Mouse (Mus musculus) megakaryocyte, embryonic 14.5 days (primary cell): ENCODE results near the gene Bricd5. TPM values are rescaled to one million over a fixed set of nuclear protein-coding genes. Genes with fewer than 3 reads are reported as not detected.

Source experiments
- H3K27me3 ChIP-seq: replicated peaks from 2 replicates; pipeline ENCODE3; 2012; ENCODE audit warnings: inconsistent platforms
- H3K36me3 ChIP-seq: replicated peaks from 2 replicates; pipeline ENCODE3; 2012; ENCODE audit warnings: low read length, inconsistent platforms, mixed read lengths
- H3K4me1 ChIP-seq: 2 replicates; pipeline ENCODE4 v1.6.1; 2012; ENCODE audit warnings: inconsistent platforms
- H3K4me3 ChIP-seq: replicated peaks from 2 replicates; pipeline ENCODE3; 2012; ENCODE audit warnings: moderate library complexity, mild to moderate bottlenecking, inconsistent platforms
- H3K9me3 ChIP-seq: 2 replicates; pipeline ENCODE4 v1.6.1; 2012; ENCODE audit warnings: inconsistent platforms
- FLI1 ChIP-seq: IDR thresholded peaks from 2 replicates; pipeline ENCODE4 v1.6.1; 2012; ENCODE audit warnings: low read length, inconsistent platforms, mixed read lengths
- GATA1 ChIP-seq: IDR thresholded peaks from 3 replicates; pipeline ENCODE4 v1.6.1; 2012; ENCODE audit warnings: mixed read lengths, low read length, inconsistent platforms, borderline replicate concordance
- polyA plus RNA-seq: library from polyadenylated mRNA; stranded (reverse); fragments of >175 nt; gene quantifications from 2 replicates; pipeline ENCODE4 v1.2.3, GENCODE M21; 2012; ENCODE audit warnings: low replicate concordance; ENCODE audit not compliant: insufficient read depth

The Bricd5 gene
- polyA plus RNA-seq, 1 experiment = not detected

GRCm38 (mm10) chr17:24475586-24475985, 1.9 kb downstream of the Bricd5 start:
- no peaks in the 10 kb centered on the region for H3K27me3 ChIP-seq
- peaks cover 66% of the 10 kb centered on the region for H3K36me3 ChIP-seq
- no peak overlapping the region for H3K4me3 ChIP-seq
- no peaks in the 10 kb centered on the region for H3K9me3 ChIP-seq
- peaks cover 60% of the 10 kb centered on the region for H3K4me1 ChIP-seq
- TF ChIP-seq GATA1 = no peak
- TF ChIP-seq FLI1 = no peak

GRCm38 (mm10) chr17:24476022-24476776, 2.5 kb downstream of the Bricd5 start:
- H3K9me3 ChIP-seq = no peaks in the 10 kb centered on the region
- no peaks in the 10 kb centered on the region for H3K27me3 ChIP-seq
- TF ChIP-seq FLI1 (no peak), GATA1 (no peak)
- peaks cover 66% of the 10 kb centered on the region for H3K36me3 ChIP-seq
- H3K4me1 ChIP-seq = peaks cover 56% of the 10 kb centered on the region
- H3K4me3 ChIP-seq = peak overlapping the region; percentile 2

- Histone ChIP-seq H3K4me3 (peak overlapping the region; percentile 96), H3K36me3 (peaks cover 58% of the 10 kb centered on the region), H3K27me3 (no peaks in the 10 kb centered on the region), H3K4me1 (peaks cover 51% of the 10 kb centered on the region), H3K9me3 (no peaks in the 10 kb centered on the region)
- TF ChIP-seq GATA1 = no peak
- no peak for TF ChIP-seq FLI1
Measured at GRCm38 (mm10) chr17:24477053-24477984, 3.6 kb downstream of the Bricd5 start.

GRCm38 (mm10) chr17:24477985-24478600, 4.4 kb downstream of the Bricd5 start:
- Histone ChIP-seq H3K4me1 (peaks cover 43% of the 10 kb centered on the region), H3K4me3 (peak overlapping the region; percentile 96), H3K9me3 (no peaks in the 10 kb centered on the region), H3K27me3 (no peaks in the 10 kb centered on the region), H3K36me3 (peaks cover 50% of the 10 kb centered on the region)
- TF ChIP-seq GATA1 (no peak), FLI1 (no peak)

GRCm38 (mm10) chr17:24478663-24479380, 5.1 kb downstream of the Bricd5 start, which contains the start of gene Mlst8:
Gene Mlst8, minus strand, starts transcription at chr17:24479078.
- H3K9me3 ChIP-seq = no peaks in the 10 kb centered on the region
- TF ChIP-seq GATA1 (no peak), FLI1 (no peak)
- peaks cover 5% of the 10 kb centered on the region for H3K27me3 ChIP-seq
- peaks cover 36% of the 10 kb centered on the region for H3K4me1 ChIP-seq
- H3K36me3 ChIP-seq = peaks cover 43% of the 10 kb centered on the region
- H3K4me3 ChIP-seq = peak within 1 kb of the TSS; percentile 96

DNA sequence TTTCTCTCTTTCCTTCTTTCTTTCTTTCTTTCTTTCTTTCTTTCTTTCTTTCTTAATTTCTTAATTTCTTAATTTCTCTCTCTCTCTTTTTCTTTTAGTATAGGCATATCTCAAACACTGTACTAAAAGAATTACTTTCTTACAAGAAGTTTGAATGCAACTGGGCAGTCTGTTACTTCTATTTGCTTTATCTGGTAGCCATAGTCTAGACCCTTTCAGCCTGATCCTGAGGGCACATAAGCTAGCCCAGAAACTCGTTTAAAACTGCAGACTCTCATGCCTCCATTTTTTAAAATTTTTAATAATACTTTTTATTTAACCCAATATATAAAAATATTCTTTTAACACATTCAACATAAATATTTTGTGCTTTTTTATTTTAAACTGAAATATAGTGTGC, 5.7 kb downstream of the Bricd5 start:
- no peaks in the 10 kb centered on the region for H3K9me3 ChIP-seq
- peaks cover 5% of the 10 kb centered on the region for H3K27me3 ChIP-seq
- peaks cover 32% of the 10 kb centered on the region for H3K4me1 ChIP-seq
- peaks cover 36% of the 10 kb centered on the region for H3K36me3 ChIP-seq
- H3K4me3 ChIP-seq = peak overlapping the region; percentile 96
- TF ChIP-seq GATA1 = no peak
- TF ChIP-seq FLI1 = no peak

DNA sequence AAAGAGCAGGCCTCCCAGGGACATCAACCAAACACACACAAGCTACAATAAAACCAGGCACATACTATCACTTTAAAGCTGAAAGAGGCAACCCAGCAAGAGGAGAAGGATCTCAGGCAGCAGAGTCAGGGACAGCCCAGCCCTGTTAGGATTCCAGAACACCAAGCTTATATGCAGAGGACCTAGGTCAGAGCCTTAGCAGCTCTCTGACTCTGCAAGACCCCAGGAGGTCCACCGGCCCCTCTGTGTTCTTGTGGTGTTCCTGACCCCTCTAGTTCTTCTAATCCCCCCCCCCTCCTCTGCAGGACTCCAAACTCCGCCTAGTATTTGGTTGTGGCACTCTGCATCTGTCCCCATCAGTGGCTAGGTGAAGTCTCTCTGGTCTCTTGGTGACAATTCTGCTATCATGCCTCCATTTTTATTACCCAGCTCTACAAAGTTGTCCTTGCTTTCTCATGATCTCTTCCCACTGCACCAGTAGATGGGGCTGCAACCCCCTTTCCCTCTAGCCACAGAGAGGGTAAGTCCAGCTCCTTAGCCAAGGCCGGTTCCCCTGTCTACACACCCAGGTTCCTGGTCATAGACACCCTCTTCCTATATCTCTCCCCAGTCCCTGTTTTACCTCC, 6.6 kb downstream of the Bricd5 start:
- Histone ChIP-seq H3K4me3 (peak overlapping the region; percentile 83), H3K36me3 (peaks cover 28% of the 10 kb centered on the region), H3K9me3 (no peaks in the 10 kb centered on the region), H3K4me1 (peaks cover 35% of the 10 kb centered on the region), H3K27me3 (peaks cover 12% of the 10 kb centered on the region)
- TF ChIP-seq GATA1 (no peak), FLI1 (no peak)

GRCm38 (mm10) chr17:24481027-24481815, 7.5 kb downstream of the Bricd5 start:
- no peaks in the 10 kb centered on the region for H3K9me3 ChIP-seq
- peaks cover 19% of the 10 kb centered on the region for H3K27me3 ChIP-seq
- no peak for TF ChIP-seq FLI1
- peaks cover 39% of the 10 kb centered on the region for H3K4me1 ChIP-seq
- H3K4me3 ChIP-seq = no peak overlapping the region
- peaks cover 19% of the 10 kb centered on the region for H3K36me3 ChIP-seq
